In genomic region chr2:142900862-142901805, GRCm38 (mm10) we compare ENCODE assay signal across 8 mouse cellular contexts. TPM values are rescaled to one million over a fixed set of nuclear protein-coding genes. Genes with fewer than 3 reads are reported as not detected.
A peak's percentile ranks its signal among the peaks of the same experiment; 100 is the strongest.
DNase-seq lines count a peak whose midpoint lies in the region; ATAC-seq and TF ChIP-seq lines count a peak whose summit lies in the region.

Kif16b (minus strand) TSS chr2:142901531.

- no peak for TF ChIP-seq CTCF in E14TG2a.4 (conservative IDR thresholded peaks at IDR 0.05; ENCODE audit: low read length)
- TF ChIP-seq CTCF in liver, postnatal 0 days (IDR thresholded peaks at IDR 0.05; ENCODE audit: low read depth), result no peak

- ATAC-seq in cerebellum, adult (ENCODE audit: insufficient number of reproducible peaks, low FRiP score, low TSS enrichment), result peak; percentile 85
- peak; percentile 92 for ATAC-seq in forebrain, embryonic 13.5 days
- ATAC-seq in liver, postnatal 0 days, result peak; percentile 89
- peak; percentile 93 for ATAC-seq in neural tube, embryonic 14.5 days (ENCODE audit: low read depth)

- intact Hi-C loops in heart, postnatal 10 days (cut with DNase I), result loop anchor here (5.0 kb wide), 1 partner anchor 161 kb away; the partner anchor contains the start of gene Snrpb2

- 0 out of 2 replicates have a peak, but pooled peaks cover 3% of the 10 kb centered on the region for H3K27me3 ChIP-seq in E14TG2a.4 (ENCODE audit: insufficient read depth, low read length)
- no peaks in the 10 kb centered on the region for H3K27me3 ChIP-seq in forebrain, embryonic 13.5 days
- no peaks in the 10 kb centered on the region for H3K27me3 ChIP-seq in liver, postnatal 0 days (ENCODE audit: insufficient read depth, low read length)
- H3K27me3 ChIP-seq in neural tube, embryonic 14.5 days (ENCODE audit: control insufficient read depth, insufficient read depth, low read length), result no peaks in the 10 kb centered on the region

- H3K36me3 ChIP-seq in E14TG2a.4 (ENCODE audit: insufficient read depth, low read length), result no peaks in the 10 kb centered on the region
- no peaks in the 10 kb centered on the region for H3K36me3 ChIP-seq in forebrain, embryonic 13.5 days (ENCODE audit: poor library complexity, severe bottlenecking)
- no peaks in the 10 kb centered on the region for H3K36me3 ChIP-seq in liver, postnatal 0 days (replicated peaks; ENCODE audit: insufficient read depth, low read length)
- no peaks in the 10 kb centered on the region for H3K36me3 ChIP-seq in neural tube, embryonic 14.5 days (ENCODE audit: control insufficient read depth, insufficient read depth, low read length)

- peak within 1 kb of the TSS; percentile 87 for H3K9ac ChIP-seq in forebrain, embryonic 13.5 days
- peak within 1 kb of the TSS; percentile 87 for H3K9ac ChIP-seq in liver, postnatal 0 days (replicated peaks)
- H3K9ac ChIP-seq in neural tube, embryonic 14.5 days (replicated peaks; ENCODE audit: low read depth, low read length), result peak within 1 kb of the TSS; percentile 76

- peak within 1 kb of the TSS; percentile 87 for H3K4me3 ChIP-seq in E14TG2a.4 (replicated peaks; ENCODE audit: low read length)
- H3K4me3 ChIP-seq in forebrain, embryonic 13.5 days, result peak within 1 kb of the TSS; percentile 70
- peak within 1 kb of the TSS; percentile 91 for H3K4me3 ChIP-seq in liver, postnatal 0 days (ENCODE audit: low read depth, low read length)
- H3K4me3 ChIP-seq in neural tube, embryonic 14.5 days (ENCODE audit: low read depth, low read length), result peak within 1 kb of the TSS; percentile 77

- no peak for TF ChIP-seq EP300 in liver, postnatal 0 days (IDR thresholded peaks at IDR 0.05; ENCODE audit: low read depth)

- DNase-seq in heart, postnatal 10 days, result peak; percentile 94 to 96
- DNase-seq in large intestine, adult 2 months (ENCODE audit: low read depth, low spot score), result peak; percentile 64
- DNase-seq in liver, postnatal 0 days, result peak; percentile 95
- peak; percentile 96 for DNase-seq in testis, postnatal 10 days (ENCODE audit: low spot score)

- peaks cover 25% of the 10 kb centered on the region for H3K4me1 ChIP-seq in E14TG2a.4 (replicated peaks; ENCODE audit: low read depth, low read length)
- H3K4me1 ChIP-seq in forebrain, embryonic 13.5 days, result 0 out of 2 replicates have a peak, but pooled peaks cover 6% of the 10 kb centered on the region
- peaks cover 17% of the 10 kb centered on the region for H3K4me1 ChIP-seq in liver, postnatal 0 days (ENCODE audit: insufficient read depth)
- no peaks in the 10 kb centered on the region; the same call in 1 of the 2 replicates for H3K4me1 ChIP-seq in neural tube, embryonic 14.5 days (ENCODE audit: control insufficient read depth, insufficient read depth, low read length)

- peak within 1 kb of the TSS; percentile 89 for H3K4me2 ChIP-seq in forebrain, embryonic 13.5 days
- peak within 1 kb of the TSS; percentile 98 for H3K4me2 ChIP-seq in liver, postnatal 0 days (ENCODE audit: low read depth, low read length)
- peak within 1 kb of the TSS; percentile 92 for H3K4me2 ChIP-seq in neural tube, embryonic 14.5 days (ENCODE audit: low read depth, low read length)

- no peaks in the 10 kb centered on the region for H3K9me3 ChIP-seq in E14TG2a.4 (ENCODE audit: low read length)
- no peaks in the 10 kb centered on the region for H3K9me3 ChIP-seq in forebrain, embryonic 13.5 days (replicated peaks)
- H3K9me3 ChIP-seq in liver, postnatal 0 days (ENCODE audit: low read length), result no peaks in the 10 kb centered on the region
- no peaks in the 10 kb centered on the region for H3K9me3 ChIP-seq in neural tube, embryonic 14.5 days (ENCODE audit: control insufficient read depth, low read length)

- H3K27ac ChIP-seq in forebrain, embryonic 13.5 days, result no peak within 1 kb of the TSS
- peak within 1 kb of the TSS; percentile 71 for H3K27ac ChIP-seq in liver, postnatal 0 days (ENCODE audit: low read depth)
- H3K27ac ChIP-seq in neural tube, embryonic 14.5 days (ENCODE audit: low read depth, low read length), result peak within 1 kb of the TSS; percentile 49

- WGBS in forebrain, embryonic 13.5 days, result 1% methylated on average over 50 of the region's 64 CpGs
- WGBS in large intestine, adult 2 months, result under 1% methylated on average over 64 of the region's 64 CpGs
- under 1% methylated on average over 62 of the region's 64 CpGs for WGBS in liver, postnatal 0 days (ENCODE audit: insufficient replicate concordance)
- WGBS in neural tube, embryonic 14.5 days, result 2% methylated on average over 47 of the region's 64 CpGs

RNA-seq across cellular contexts. Expression of gene Kif16b, which starts in this region (rescaled TPM):
- polyA plus RNA-seq in forebrain, embryonic 13.5 days (2015; fragmentation: Nextera tagmentation; extraction: Ambion mirVana), result 4.1 and 4.2 TPM in 2 replicates
- 10 to 100 TPM; 26.2 to 28.3 TPM for total RNA-seq in heart, postnatal 10 days (2021)
- polyA plus RNA-seq in large intestine, adult 2 months (2012; rRNA removed), result 13.5 and 13.9 TPM in 2 replicates
- 3.5 and 3.9 TPM in 2 replicates for polyA plus RNA-seq in liver, postnatal 0 days (2015; fragmentation: Nextera tagmentation; extraction: Ambion mirVana)
- polyA plus RNA-seq in neural tube, embryonic 14.5 days (2014; fragmentation: Nextera tagmentation; extraction: Ambion mirVana), result 4.0 and 4.7 TPM in 2 replicates
